Comparison of ENCODE assay signal across 8 mouse cellular contexts in genomic region chr5:142400181-142400883, GRCm38 (mm10). TPM values are rescaled to one million over a fixed set of nuclear protein-coding genes. Genes with fewer than 3 reads are reported as not detected.
DNase-seq lines count a peak whose midpoint lies in the region; ATAC-seq and TF ChIP-seq lines count a peak whose summit lies in the region.

No protein-coding gene starts in this region.

- H3K4me1 ChIP-seq in kidney, embryonic 14.5 days (ENCODE audit: control insufficient read depth, insufficient read depth, low read length), result peaks cover 40% of the 10 kb centered on the region
- H3K4me1 ChIP-seq in heart, embryonic 15.5 days (replicated peaks), result peaks cover 41% of the 10 kb centered on the region
- peaks cover 29% of the 10 kb centered on the region for H3K4me1 ChIP-seq in limb, embryonic 14.5 days (ENCODE audit: control insufficient read depth, insufficient read depth, low read length)
- H3K4me1 ChIP-seq in neural tube, embryonic 11.5 days (ENCODE audit: control insufficient read depth, insufficient read depth, low read length), result peaks cover 23% of the 10 kb centered on the region

- H3K4me2 ChIP-seq in kidney, embryonic 14.5 days (replicated peaks; ENCODE audit: low read depth, low read length), result peak overlapping the region; percentile 89
- H3K4me2 ChIP-seq in heart, embryonic 15.5 days, result peak overlapping the region; percentile 86
- peak overlapping the region; percentile 87 for H3K4me2 ChIP-seq in limb, embryonic 14.5 days (replicated peaks; ENCODE audit: low read depth, low read length, severe bottlenecking)
- peak overlapping the region; percentile 93 for H3K4me2 ChIP-seq in neural tube, embryonic 11.5 days (ENCODE audit: low read depth)

- no peaks in the 10 kb centered on the region for H3K36me3 ChIP-seq in kidney, embryonic 14.5 days (ENCODE audit: control insufficient read depth, insufficient read depth, low read length)
- no peaks in the 10 kb centered on the region for H3K36me3 ChIP-seq in heart, embryonic 15.5 days
- H3K36me3 ChIP-seq in limb, embryonic 14.5 days (ENCODE audit: control insufficient read depth, insufficient read depth, low read length), result peaks cover under 1% of the 10 kb centered on the region; the same call in 1 of the 2 replicates
- no peaks in the 10 kb centered on the region for H3K36me3 ChIP-seq in neural tube, embryonic 11.5 days (ENCODE audit: control insufficient read depth, insufficient read depth, low read length)

- no peak overlapping the region for H3K27ac ChIP-seq in kidney, embryonic 14.5 days (ENCODE audit: low read depth, low read length)
- peak overlapping the region; percentile 89; the same call in 1 of the 2 replicates for H3K27ac ChIP-seq in heart, embryonic 15.5 days
- no peak overlapping the region for H3K27ac ChIP-seq in limb, embryonic 14.5 days (replicated peaks; ENCODE audit: low read depth, low read length)
- 0 out of 2 replicates have a peak overlapping the region, but pooled peaks have one; percentile 35 for H3K27ac ChIP-seq in neural tube, embryonic 11.5 days (ENCODE audit: low read depth, low read length)

- no peak for DNase-seq in kidney, adult 11 months
- no peak for DNase-seq in limb, embryonic 14.5 days (ENCODE audit: low spot score)
- peak; percentile 41 for DNase-seq in neural tube, embryonic 11.5 days (ENCODE audit: low spot score)
- DNase-seq in frontal cortex, postnatal 14 days (ENCODE audit: low spot score in 2 of 2), result no peak
- DNase-seq in adipocyte (ENCODE audit: low spot score), result no peak

- peak overlapping the region; percentile 80; the same call in 1 of the 2 replicates for H3K4me3 ChIP-seq in kidney, embryonic 14.5 days (ENCODE audit: low read length)
- peak overlapping the region; percentile 74 for H3K4me3 ChIP-seq in heart, embryonic 15.5 days
- H3K4me3 ChIP-seq in limb, embryonic 14.5 days (replicated peaks; ENCODE audit: low read length), result peak overlapping the region; percentile 98
- H3K4me3 ChIP-seq in neural tube, embryonic 11.5 days (ENCODE audit: low read depth, low read length), result peak overlapping the region; percentile 78

- WGBS in kidney, embryonic 14.5 days, result 19% methylated on average over 17 of the region's 17 CpGs
- WGBS in heart, embryonic 15.5 days, result 18% methylated on average over 17 of the region's 17 CpGs
- WGBS in limb, embryonic 14.5 days, result 31% methylated on average over 17 of the region's 17 CpGs
- 27% methylated on average over 17 of the region's 17 CpGs for WGBS in neural tube, embryonic 11.5 days

- no peak for ATAC-seq in kidney, embryonic 14.5 days (ENCODE audit: low FRiP score, low TSS enrichment)
- peak; percentile 33 for ATAC-seq in common myeloid progenitor, adult 5-6 weeks (replicated peaks; ENCODE audit: low read depth, poor library complexity, severe bottlenecking)
- ATAC-seq in heart, embryonic 15.5 days (replicated peaks; ENCODE audit: insufficient number of reproducible peaks, insufficient read depth, low FRiP score, low read depth), result no peak
- no peak for ATAC-seq in limb, embryonic 14.5 days (ENCODE audit: low FRiP score, low read depth)
- no peak for ATAC-seq in neural tube, embryonic 11.5 days (ENCODE audit: insufficient read depth, low FRiP score, low TSS enrichment)

- peak overlapping the region; percentile 97 for H3K9ac ChIP-seq in kidney, embryonic 14.5 days (ENCODE audit: low read depth, low read length)
- peak overlapping the region; percentile 59 for H3K9ac ChIP-seq in heart, embryonic 15.5 days
- H3K9ac ChIP-seq in limb, embryonic 14.5 days (ENCODE audit: low read depth, low read length, severe bottlenecking), result peak overlapping the region; percentile 92
- no peak overlapping the region for H3K9ac ChIP-seq in neural tube, embryonic 11.5 days (ENCODE audit: low read length)

- TF ChIP-seq POLR2A in limb, embryonic 14.5 days (IDR thresholded peaks at IDR 0.05; ENCODE audit: borderline replicate concordance, extremely low read depth, insufficient read depth, insufficient read length), result no peak

- no peaks in the 10 kb centered on the region for H3K9me3 ChIP-seq in kidney, embryonic 14.5 days (ENCODE audit: control insufficient read depth, low read length)
- no peaks in the 10 kb centered on the region for H3K9me3 ChIP-seq in heart, embryonic 15.5 days (replicated peaks)
- H3K9me3 ChIP-seq in limb, embryonic 14.5 days (ENCODE audit: control insufficient read depth, low read length), result no peaks in the 10 kb centered on the region
- H3K9me3 ChIP-seq in neural tube, embryonic 11.5 days (ENCODE audit: control insufficient read depth, low read length), result no peaks in the 10 kb centered on the region

- no peaks in the 10 kb centered on the region for H3K27me3 ChIP-seq in kidney, embryonic 14.5 days (ENCODE audit: control insufficient read depth, insufficient read depth, low read length)
- H3K27me3 ChIP-seq in heart, embryonic 15.5 days, result no peaks in the 10 kb centered on the region
- H3K27me3 ChIP-seq in limb, embryonic 14.5 days (ENCODE audit: control insufficient read depth, insufficient read depth, low read length), result no peaks in the 10 kb centered on the region
- no peaks in the 10 kb centered on the region for H3K27me3 ChIP-seq in neural tube, embryonic 11.5 days (ENCODE audit: control insufficient read depth, insufficient read depth, low read length)

RNA-seq across cellular contexts. Expression of gene Foxk1, which starts 1.0 kb away (rescaled TPM):
- 4.4 and 6.5 TPM in 2 replicates for polyA plus RNA-seq in kidney, embryonic 14.5 days (2014; fragmentation: Nextera tagmentation; extraction: Ambion mirVana)
- 8.2 and 11.7 TPM in 2 replicates for total RNA-seq in common myeloid progenitor, adult 5-6 weeks (2017)
- 3.1 and 4.2 TPM in 2 replicates for polyA plus RNA-seq in heart, embryonic 15.5 days (2015; fragmentation: Nextera tagmentation; extraction: Ambion mirVana)
- polyA plus RNA-seq in limb, embryonic 14.5 days (2012; rRNA removed), result 18.6 and 22.1 TPM in 2 replicates
- 6.0 and 6.7 TPM in 2 replicates for polyA plus RNA-seq in limb, embryonic 14.5 days (2014; fragmentation: Nextera tagmentation; extraction: Ambion mirVana)
- 3.9 and 4.7 TPM in 2 replicates for polyA plus RNA-seq in neural tube, embryonic 11.5 days (2014; fragmentation: Nextera tagmentation; extraction: Ambion mirVana)

Comparison
In these comparisons a context has a peak if more than half of its experiments do, and no peak if none do; other contexts are left out.
1. H3K27ac ChIP-seq: peak in heart, embryonic 15.5 days (single experiment) and neural tube, embryonic 11.5 days (single experiment); none in kidney, embryonic 14.5 days (single experiment) and limb, embryonic 14.5 days (single experiment).
2. Peak in every context shown above with its lines, with median percentiles within 50 percentile points of each other: H3K4me2 ChIP-seq and H3K4me3 ChIP-seq.